Mouse (Mus musculus): ENCODE data around the gene Etv2.

The Etv2 gene

DNA sequence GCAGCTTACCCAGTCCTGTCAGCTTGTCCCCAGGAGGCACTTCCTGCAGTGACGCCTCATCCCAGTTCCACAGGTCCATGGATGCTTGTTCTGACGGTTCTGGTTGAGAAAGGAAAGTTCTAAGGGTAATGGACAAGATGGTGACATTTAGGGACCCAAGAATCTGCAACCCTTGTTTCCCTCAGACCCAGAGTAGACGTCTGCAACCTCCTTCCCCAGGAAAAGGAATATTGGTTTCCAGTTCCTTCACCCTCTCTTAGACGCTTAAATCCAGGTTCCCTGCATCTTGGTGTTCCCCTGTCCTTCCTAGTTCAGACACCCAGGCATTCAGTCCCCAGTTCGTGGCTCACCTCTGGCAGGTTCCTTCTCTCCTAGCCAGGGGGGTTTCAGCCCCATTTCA lies at the start of gene Etv2:
Etv2 (minus strand) TSS at position 101 of the 400 bp plus-strand sequence.
- DNase-seq (ENCODE audit: low read depth) = no peak

DNA sequence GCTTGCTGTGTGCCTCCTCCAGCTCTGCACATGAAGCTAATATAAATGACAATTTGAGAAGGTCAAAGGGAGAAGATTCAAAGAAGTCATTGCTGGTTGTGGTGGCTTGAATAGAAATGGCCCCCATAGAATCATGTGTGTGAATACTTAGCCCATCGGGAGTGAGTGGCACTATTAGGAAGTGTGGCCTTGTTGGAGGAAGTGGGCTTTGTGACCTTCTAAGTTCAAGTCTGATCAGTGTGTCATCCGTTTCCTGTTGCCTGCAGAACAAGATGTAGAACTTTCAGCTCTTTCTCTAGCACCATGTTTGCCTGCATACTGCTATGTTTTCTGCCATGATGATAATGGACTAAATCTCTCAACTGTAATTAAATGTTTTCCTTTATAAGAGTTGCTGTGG lies 47.8 kb upstream of the Etv2 start:
- no peak for DNase-seq (ENCODE audit: low read depth)

DNA sequence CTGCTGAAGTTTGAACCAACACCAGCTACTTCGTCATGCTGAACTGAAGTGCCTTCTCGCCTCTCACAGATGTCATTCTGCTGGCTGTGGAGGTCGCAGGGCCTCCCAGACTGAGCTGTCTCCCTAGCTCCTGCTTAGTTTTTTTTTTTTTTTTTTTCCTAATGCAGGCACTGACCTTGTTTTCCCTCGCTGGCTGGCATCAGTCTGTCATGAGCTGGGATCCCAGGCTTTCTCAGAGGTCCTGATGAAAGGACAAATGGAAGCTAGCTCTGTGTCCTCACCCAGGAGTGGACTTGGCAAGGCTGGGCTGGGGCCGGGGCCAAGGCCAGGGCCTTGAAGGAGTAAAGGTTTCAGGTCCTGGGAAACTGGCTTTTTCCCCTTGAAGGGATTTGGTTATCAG lies 46.2 kb upstream of the Etv2 start:
- no peak for DNase-seq (ENCODE audit: low read depth)

DNA sequence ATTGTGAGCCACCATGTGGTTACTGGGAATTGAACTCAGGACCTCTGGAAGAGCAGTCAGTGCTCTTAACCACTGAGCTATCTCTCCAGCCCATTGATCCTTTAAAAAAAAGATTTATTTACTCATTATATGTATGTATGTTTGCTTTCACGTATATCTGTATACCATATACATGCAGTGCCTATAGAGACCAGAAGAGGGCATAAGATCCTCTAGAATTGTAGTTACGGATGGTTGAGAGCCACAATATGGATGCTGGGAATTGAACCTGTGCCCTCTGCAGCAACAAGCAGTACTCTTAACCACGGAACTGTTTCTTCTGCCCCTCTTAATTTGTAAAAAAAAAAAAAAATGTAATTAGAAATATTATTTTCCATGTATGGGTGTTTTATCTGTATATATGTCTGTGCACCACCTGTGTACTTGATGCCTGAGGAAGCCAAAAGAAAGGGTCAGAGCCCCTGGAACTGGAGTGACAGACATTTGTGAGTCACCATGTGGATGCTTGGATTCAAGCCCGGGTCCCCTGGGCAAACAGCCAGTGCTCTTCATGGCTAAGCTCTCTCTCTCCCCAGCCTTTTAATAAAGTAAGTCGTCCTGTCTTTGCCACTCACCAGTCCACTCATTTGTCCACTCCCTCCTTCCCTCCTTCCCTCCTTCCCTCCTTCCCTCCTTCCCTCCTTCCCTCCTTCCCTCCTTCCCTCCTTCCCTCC lies 42.8 kb upstream of the Etv2 start:
- peak; percentile 36 for DNase-seq (ENCODE audit: low read depth)

DNA sequence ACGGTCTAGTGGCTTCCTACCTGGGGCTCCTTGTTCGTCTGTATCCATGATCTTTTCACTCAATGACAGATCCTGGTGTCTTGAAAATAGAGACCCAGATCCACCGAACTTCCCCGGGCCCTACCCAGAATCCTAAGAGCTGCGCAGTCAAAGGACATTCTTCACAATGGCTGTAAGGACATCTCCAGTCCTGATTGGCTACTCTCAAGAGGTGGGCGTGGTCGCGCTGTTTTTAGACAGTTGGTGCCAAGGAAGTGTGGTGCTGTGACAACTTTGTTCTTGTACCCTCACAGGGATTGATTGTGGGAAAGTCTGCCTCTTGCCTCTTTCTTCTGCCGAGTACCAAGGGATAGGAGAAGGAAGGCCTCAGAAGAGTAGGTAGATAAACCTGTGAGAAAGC lies 35.8 kb upstream of the Etv2 start, which contains the start of gene Pmis2:
Pmis2 (minus strand) TSS at position 126 of the 400 bp plus-strand sequence.
- no peak for DNase-seq (ENCODE audit: low read depth)

DNA sequence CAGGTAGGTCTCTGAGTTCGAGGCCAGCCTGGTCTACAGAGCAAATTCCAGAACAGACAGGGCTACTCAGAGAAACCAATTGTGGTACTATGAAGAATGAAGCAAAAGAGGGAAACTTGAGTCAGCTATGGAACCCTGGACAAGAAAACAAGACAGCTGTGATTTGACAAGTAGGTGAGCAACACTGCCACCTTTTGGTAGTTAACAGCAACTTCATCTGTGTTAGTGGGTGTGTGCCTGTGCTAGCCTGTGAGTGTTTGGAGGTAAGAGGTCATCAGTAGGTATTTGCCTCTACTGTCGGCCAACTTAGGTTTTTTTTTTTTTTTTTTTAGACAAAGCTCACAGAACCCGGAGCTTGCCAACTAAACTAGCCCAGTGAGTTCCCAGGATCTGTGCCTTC lies 33.6 kb upstream of the Etv2 start:
- DNase-seq (ENCODE audit: low read depth) = peak; percentile 79

DNA sequence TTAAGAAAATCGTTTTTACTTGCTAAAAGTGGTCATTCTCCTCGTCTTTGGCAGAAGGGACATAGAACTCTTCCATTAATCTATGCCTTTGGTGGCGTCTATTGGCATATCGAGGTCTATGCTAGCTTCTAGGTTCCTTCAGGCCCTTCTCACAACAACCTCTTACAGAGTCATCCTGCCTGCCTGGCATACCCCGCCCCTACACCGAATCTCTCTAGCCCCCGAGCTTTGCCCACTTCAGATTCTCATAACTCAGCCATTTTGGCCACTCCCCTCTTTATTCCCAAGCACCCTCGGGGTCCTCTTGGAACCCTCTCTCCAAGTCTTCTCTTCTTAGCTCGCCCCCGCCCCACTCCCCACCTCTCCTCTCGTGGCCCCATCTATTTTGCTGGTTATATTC lies 29.7 kb upstream of the Etv2 start:
- DNase-seq (ENCODE audit: low read depth) = no peak

DNA sequence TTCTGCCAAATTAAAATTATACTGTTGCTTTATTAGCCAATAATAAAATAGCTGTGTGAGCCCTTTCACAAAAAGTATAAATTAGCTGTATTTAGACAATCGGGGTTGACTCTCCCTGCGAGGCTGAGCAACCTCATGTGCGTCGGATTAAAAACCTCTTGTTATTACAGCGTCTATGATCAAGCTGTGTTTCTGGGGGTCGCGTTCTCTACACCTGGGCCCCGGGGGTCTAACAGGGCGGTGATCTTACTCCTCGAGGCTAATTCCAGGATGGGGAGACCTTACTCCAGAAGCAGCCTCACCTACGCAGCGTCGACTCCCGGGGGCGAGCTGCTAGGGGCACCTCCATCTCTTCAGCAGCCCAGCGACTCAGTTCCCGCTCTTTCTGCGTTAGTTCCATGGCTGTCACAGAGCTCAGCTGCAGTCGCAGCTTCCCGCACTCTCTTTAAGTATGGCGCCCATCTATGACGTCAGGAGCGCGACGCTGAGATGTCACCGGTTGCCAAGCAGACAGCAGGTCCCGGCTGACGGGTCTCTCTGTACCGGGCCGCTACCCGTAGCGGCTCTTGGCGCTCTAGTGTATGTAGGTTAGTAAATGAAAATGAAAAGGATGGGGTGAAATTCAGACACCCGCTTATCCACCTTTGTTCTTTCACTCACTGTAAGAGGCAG lies 29.0 kb upstream of the Etv2 start, which contains the start of gene Haus5:
Haus5 (minus strand) TSS at position 466 of the 672 bp plus-strand sequence.
- DNase-seq (ENCODE audit: low read depth) = peak; percentile 97

DNA sequence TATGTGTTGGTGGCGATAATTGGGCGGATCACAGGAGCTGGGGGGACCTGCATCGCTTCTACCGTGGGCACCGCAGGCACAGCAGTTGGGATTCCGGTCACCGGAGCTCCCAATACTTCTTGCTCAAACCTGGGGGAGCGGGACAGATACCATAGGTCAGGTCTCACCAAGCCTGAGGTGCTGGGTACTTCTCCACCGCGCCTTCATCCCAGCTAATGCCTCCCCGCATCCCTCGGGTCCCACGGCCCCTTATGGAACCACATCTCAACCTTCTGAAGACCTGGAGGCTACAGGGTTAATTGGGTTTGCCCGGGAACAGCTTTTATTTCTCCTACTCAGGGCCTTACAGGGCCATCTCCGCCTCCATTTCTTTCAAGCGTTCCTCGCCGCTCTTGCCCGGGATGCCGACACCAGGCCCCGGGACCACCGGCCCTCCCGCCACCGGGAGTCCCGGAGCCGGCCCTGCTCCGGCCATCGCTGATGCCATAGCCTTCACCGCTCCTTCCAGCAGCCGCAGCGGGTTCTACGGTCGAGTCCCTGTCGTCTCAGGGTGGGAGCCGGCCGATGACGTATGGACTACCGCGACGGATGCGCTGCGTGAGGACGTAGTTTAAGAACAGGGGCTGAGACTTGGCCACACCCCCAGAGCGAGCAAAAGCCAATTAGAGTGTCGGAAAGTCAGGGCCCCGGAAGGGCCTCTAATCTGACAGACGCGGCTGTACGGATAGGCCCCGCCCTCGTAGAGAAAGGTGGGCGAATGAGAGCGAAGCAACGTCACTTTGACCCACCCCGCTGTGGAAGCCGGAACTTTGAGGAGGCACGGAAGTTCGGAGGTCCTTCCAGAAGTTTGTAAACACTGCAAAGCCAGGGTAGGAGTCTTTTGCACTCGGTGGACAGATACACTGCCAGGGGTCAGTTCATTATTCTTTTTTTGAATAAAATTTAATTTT lies 14.2 kb upstream of the Etv2 start, which contains the start of gene Rbm42:
Rbm42 (minus strand) TSS at position 727 of the 950 bp plus-strand sequence.
- DNase-seq (ENCODE audit: low read depth) = peak; percentile 99

DNA sequence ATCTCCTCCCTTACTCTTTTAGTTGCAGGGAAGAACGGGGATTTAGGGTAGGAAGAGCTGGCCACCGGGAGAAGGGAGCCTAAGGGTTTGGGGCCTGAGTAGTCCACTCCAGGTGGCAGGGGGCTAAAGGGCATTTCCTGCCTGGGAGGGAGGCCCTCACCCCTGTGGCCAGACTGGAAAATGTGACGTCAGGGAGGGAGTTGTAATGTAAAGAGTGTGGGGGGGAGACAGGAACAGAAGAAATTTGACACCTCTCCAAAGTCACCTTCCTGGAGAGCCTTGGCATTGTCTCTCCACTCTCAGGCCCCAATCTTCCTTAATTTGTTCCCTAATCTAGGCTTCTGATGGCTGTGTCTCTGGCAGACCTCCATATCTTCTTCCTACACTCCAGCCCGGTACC lies 3.4 kb upstream of the Etv2 start:
- DNase-seq (ENCODE audit: low read depth) = no peak

DNA sequence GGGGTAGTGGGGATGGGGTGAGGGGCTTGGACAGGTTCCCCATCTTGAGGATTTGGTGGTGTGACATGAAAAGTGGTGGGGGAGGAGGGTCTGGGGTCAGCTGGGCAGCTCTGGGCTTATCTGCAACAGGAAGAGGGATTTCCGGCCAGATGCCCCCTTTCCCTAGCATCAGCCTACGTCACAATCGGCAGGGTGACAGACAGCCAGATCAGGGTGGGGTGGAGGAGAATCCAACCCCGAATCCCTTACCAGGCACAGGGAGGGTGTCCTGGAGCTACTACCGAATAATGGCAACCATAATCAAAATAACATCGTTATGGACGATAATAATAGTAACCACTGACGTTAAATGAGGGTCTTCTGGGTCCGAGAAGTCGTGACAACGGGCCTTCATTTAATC lies 743 bp upstream of the Etv2 start:
- no peak for DNase-seq (ENCODE audit: low read depth)

DNA sequence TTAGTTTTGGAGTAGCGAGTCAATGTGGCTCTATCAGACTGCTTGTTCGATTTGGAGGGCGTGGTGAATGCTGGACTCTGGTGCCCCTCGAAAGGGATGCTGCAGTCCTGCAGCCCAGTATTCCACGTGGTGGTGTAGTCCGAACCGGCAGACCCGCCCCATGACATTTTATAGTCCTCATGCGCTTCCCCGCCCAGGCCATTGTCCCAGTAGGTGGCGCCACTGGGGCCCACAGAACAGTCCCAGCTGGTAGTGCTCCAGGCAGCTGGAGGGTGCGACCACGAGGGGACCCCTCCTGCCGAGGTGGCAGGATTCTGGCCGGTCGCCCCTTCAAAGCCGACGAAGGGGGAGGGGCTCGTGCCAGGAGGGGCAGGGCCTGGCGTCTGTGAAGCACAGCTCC lies 1.0 kb downstream of the Etv2 start:
- peak; percentile 75 for DNase-seq (ENCODE audit: low read depth)

DNA sequence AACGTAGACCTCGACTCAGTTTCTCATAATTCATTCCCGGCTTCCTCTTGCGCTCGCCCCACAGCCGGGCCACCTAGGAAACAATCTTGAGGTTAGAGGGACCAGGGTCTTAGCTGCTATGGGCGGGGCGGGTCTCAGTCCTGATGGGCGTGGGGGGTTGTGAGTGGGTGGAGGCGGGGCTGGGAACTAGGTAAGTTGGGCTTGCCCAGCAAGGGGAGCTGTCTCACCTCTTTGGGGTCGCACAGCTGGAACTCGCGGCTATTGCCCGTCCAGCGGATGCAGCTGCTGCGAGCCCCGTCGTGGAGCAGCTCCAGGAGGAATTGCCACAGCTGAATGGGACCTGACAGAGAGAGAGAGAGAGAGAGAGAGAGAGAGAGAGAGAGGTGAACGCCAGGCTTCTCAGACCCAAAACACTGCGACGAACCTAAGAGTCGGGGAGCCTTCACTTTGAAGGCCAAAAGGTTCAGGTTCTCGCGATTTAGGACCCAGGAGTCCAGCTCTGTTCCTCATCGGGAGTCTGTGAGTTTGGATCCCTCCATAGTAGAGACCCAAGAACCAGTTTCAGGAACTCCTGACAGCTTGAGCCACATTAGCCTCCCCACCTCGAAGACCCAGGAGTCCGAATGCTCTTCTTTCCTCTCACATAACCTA lies 1.8 kb downstream of the Etv2 start:
- no peak for DNase-seq (ENCODE audit: low read depth)

DNA sequence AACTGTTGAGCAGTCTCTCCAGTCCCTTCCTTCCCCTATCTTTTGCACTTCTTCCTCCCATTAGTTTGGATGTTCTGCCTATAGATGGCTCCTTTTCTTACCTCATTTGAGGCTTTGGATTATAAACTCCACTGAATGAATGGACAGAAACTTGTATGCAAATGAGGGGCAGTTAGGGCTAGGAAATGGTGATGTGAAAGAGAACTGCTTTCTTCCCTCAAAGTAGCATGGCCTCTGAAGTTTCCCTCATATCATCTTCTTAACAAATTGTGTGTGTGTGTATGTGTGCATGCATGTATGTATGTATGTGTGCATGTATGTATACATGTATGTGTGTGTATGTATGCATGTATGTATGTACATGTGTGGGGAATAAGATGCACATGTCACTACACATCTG lies 6.6 kb downstream of the Etv2 start:
- no peak for DNase-seq (ENCODE audit: low read depth)

DNA sequence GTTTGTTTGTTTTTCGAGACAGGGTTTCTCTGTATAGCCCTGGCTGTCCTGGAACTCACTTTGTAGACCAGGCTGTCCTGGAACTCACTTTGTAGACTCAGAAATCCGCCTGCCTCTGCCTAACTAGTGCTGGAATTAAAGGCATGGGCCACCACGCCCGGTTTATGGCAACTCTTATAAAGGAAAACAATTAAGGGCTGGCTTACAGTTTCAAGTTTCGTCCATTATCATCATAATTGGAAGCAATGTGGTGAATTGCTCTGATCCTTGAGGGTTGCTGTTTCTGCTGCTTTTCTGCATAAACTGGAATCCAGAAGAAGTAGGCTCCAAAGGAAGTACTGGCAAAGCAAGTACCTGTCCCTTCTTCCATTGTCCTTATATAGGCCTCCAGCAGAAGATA lies 9.0 kb downstream of the Etv2 start:
- no peak for DNase-seq (ENCODE audit: low read depth)

DNA sequence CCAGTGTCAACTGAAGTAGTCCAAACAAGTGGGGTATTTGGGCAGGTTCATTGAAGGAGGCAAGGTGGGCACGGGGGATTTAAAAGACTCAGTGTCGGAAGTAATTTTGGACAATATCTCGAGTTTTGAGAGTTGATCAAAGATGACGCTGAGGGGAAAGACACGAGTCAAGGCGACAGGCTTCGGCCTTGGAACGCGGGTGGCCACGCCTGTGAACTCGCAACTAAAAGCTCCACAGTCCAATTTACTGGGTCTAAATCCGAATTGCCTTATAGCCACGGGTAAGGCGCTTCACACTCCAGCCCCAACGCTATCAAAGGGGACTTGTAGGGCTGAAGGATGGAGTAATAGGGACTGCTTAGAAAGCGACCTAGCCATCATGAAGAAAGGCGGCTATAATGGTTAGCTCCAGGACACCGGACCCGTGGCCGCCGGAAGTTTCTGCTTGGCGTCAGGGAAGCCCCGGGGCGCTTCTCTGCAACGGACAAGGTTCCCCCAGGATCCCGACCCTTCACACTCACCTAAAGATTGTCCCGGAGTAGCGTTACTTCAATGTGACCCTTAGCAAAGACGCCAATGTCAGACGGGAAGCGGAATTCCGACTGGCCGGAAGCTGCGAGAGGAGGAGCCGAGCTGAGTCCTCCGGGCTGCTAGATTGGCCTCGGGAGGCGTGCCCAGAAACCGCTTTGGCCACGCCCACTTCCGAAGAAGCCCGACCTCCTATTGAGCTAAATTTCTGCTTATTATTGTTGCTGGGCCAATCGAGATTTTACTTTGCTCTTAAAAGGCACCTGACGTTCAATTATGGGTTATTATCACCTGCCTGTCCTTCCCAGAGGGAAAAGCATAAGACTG lies 9.9 kb downstream of the Etv2 start, which contains the start of gene Cox6b1:
Cox6b1 (minus strand) TSS at position 622 of the 855 bp plus-strand sequence.
- DNase-seq (ENCODE audit: low read depth) = peak; percentile 96

DNA sequence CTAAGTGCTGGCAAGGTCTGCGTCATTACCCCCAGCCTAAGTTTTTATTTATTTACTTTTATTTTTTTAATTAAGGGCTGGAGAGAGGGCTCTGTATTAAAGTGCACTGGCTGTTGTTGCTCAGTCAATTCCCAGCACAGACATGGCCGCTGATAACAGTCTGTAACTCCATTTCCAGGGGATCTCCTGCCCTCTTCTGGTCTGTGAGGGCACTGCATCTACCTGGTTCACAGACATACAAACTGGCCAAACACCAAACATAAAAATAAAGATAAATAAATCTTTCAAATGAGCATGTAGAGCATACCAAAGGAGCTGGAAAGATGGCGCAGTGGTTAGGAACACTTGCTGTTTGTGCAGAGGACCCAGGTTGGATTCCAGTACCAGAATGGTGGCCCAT lies 16.4 kb downstream of the Etv2 start:
- DNase-seq (ENCODE audit: low read depth) = peak; percentile 61

DNA sequence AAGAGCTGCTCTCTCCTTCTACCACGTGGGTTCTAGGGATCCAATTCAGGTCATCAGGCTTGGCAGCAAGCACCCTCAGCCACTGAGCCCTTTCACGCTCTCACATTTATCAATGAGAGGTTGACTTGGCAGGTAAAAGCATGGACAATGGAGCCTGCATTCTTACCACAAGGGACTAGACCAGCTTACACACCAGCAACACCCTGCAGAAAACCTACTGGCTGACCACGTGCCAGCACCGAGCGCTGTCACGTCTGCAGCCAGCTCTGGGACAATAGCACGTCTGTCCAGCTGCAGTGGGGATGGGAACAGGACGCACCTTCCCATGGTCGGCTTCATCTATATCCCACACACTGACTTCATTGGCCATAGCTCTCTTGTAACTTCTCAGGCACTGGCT lies 17.0 kb downstream of the Etv2 start:
- no peak for DNase-seq (ENCODE audit: low read depth)

DNA sequence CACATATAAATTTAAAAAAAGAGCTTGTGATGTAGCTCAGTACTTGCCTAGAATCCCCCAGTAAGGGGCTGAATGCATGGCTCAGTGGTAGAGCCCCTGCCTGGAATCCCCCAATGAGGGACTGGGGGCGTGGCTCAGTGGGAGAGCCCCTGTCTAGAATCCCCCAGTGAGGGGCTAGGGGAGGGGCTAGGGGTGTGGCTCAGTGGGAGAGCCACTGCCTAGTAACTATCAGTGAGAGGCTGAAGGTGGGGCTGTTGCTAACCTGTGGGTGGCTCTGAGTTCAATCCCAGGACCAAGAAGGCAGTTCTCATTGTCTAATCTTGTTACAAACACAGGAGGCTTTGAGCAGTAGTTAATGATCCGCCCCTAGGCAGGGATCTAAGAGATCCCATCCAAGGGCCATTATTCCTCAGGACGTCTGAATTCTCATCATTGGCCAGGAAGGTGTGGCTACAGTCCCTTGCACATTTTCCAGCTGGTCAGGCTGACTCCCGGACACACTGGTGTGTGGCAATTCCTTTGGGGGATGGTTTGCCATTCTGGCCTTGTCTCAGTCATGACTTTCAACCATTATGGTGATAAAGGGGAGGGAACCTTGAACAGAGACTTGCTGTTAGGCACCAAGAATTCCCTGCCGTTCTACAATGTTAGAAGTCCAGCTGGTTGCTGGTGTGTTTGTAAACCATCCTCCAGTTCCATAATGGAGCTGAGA lies 20.4 kb downstream of the Etv2 start:
- DNase-seq (ENCODE audit: low read depth) = no peak

DNA sequence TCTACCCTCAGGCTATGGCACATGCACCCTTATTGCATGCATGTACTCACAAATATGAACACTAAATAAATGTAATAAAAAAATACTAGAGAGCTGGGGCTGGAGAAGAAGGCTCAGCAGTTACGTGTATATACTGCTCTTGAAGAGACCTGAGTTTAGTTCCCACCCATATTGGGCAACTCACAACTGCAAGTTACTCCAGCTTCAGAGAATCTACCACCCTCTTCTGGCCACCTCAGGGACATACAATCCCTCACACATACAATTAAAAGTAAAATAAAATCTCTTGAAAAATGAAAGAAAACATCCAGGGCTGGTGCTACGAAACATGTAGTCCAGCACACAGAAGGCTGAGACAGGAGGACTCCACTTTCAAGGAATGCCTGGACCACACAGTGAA lies 21.2 kb downstream of the Etv2 start:
- peak; percentile 63 for DNase-seq (ENCODE audit: low read depth)
